Mouse (Mus musculus): Measurements from ENCODE around the gene Adam19. TPM values are rescaled to one million over a fixed set of nuclear protein-coding genes. Genes with fewer than 3 reads are reported as not detected.

The Adam19 gene
- total RNA-seq, 2 experiments from 2014 or later = 36.2 to 78.2 TPM

DNA sequence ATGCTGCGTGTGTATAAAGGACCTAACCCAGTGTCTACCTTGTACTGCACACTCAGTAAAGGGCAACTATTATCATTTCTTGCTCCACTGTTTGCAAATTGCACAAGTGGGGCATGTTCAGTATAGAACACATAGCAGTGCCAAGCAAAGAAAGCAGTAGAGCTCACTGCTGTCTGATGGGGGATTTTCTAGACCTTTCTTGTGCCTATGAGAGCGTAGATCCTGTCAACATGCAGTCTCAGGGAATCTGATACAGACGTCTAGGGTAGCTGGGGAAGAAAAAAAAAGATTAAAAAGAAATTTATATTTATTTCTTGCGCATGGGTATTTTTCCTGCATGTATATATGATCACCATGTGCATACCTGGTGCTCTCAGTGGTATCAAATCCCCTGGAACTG is 14.4 kb downstream of the Adam19 start:
- intact Hi-C loops (cut with DNase I) = no loop called here
- no peak for DNase-seq (ENCODE audit: low spot score)

- intact Hi-C loops (cut with DNase I) = no loop called here
Observed at GRCm38 (mm10) chr11:46070789-46071188, 15.0 kb downstream of the Adam19 start.

DNA sequence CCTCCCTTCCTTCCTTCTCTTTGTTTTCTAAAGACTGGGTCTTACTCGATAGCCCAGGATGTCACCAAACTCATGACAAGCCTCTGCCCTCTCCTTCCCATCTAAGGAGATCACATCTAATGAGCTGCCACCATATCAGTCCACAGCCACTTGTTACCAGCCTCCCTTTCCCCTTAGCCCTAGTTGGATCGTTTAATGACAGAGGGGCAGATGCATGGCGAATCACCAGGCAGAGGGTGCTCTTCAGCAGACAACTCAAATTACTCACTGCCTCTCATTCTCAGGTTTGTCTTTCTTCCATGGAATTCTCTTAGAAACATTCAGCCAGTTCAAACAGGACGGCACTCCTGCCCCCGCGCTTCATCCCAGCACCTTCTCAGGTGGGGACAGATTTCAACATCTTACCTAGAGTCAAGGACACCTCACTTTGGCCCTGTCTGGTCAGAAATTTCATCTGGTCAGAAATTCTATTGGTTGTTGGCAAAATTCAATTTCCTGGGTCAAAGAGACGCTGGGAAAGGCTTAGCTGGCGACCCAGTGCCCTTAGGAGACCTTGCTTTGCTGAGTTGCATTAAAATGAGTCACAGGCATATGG is 16.8 kb downstream of the Adam19 start:
- no peak for DNase-seq (ENCODE audit: low spot score)
- intact Hi-C loops (cut with DNase I) = no loop called here

More at GRCm38 (mm10) chr11:46070789-46071188, 15.0 kb downstream of the Adam19 start:
- DNase-seq (ENCODE audit: low spot score) = no peak

DNA sequence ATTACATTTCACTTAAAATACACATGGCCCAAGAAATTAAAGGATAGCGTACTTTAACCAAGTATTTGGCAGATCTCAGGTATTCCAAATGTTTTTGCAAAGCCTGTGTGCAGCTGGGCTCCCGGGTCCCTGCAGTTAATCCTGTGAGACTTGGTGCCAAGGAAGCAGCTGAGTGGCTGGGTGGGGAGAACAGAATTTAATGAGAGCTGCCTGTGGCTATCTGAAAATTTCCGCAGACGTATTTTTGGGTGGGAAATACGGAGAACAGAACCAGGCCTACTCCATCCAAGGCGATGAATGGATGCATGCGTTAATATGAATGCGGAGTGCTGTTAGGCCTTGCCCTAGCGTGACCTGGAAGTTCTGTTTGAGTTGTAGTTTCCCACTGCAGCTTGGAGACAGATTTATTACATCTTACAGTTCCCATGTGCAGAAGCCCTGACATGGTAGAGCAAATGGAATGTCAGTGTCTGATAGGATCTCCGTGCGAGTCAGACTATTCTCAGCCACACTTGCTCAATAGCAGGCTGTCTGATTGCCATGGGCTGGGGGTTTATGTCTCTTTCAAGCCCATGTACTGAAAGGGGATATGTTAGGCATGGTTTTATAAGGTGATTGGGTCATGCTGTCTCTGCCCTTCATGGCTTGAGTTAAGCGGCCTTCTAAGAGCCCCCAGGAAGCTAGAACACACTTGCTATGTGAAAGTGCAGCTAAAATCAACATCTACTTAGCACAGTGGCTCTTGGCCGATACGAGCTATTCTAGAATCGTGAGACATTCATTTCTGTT is 17.5 kb downstream of the Adam19 start:
- intact Hi-C loops (cut with DNase I) = no loop called here
- no peak for DNase-seq (ENCODE audit: low spot score)

- no peak for DNase-seq (ENCODE audit: low spot score)
- intact Hi-C loops (cut with DNase I) = no loop called here
Observed at GRCm38 (mm10) chr11:46073850-46074688, 18.3 kb downstream of the Adam19 start.

DNA sequence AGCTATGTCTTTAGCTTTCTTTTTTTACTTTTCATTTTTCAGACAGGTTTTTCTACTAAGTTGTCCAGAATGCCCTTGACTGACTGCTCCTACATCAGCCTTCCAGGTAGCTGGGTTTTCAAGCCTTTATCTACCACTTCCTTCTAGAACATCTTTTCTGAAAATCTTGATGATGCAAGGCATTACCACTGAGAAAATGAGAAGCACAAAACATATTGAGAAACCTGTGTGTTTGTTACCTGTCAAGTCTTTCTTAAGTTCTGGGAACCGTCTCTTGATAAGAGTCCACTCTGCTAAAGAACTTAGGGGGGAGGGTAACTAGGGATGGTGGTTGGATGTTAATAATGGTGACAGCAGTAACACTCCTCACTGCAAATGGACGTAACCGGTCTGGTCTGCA is 19.7 kb downstream of the Adam19 start:
- intact Hi-C loops (cut with DNase I) = no loop called here
- DNase-seq (ENCODE audit: low spot score) = no peak

- intact Hi-C loops (cut with DNase I) = no loop called here
- DNase-seq (ENCODE audit: low spot score) = no peak
Observed at GRCm38 (mm10) chr11:46076442-46077158, 20.8 kb downstream of the Adam19 start.

DNA sequence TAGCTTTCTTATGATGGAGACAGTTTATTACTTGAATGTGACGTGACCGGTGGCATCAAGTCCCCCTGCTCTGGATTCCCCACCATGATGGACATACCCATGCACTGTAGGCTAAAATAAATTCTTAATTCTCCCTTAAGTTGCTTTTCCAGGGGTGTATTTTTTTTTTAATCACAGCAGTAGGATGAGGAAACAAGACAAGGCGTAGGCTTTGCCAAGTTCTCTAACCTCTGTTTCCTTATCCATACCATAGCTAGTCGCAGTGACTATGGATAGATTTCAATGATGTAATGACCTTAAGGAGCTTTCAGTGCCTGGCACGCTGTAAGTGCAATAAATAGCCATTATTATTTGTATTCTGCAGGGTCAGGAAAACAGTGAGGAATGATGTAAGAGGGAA is 21.5 kb downstream of the Adam19 start:
- DNase-seq (ENCODE audit: low spot score) = no peak
- intact Hi-C loops (cut with DNase I) = no loop called here

- DNase-seq (ENCODE audit: low spot score) = no peak
- intact Hi-C loops (cut with DNase I) = no loop called here
Observed at GRCm38 (mm10) chr11:46077732-46078375, 22.1 kb downstream of the Adam19 start.

- DNase-seq (ENCODE audit: low spot score) = no peak
- intact Hi-C loops (cut with DNase I) = no loop called here
Observed at GRCm38 (mm10) chr11:46081075-46081474, 25.3 kb downstream of the Adam19 start.

DNA sequence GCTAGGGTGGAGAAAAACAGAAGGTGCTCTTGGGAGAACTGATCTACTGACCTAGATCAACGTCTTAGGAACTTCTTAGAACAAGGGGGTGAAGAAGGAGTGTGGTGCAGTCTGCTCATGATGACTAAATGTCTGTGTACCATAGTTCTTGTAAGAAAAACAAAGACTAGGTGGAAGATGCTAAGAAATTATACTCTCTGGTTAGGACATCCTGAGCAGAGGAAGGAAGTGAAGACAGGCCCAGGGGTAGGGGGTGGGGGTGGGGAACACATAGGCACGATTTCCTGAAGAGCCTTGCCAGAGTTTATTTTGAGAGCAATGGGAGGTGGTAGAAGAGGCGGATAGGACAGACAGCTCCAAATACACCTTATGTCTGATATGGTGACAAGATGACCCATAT is 27.6 kb downstream of the Adam19 start:
- intact Hi-C loops (cut with DNase I) = no loop called here
- DNase-seq (ENCODE audit: low spot score) = no peak

DNA sequence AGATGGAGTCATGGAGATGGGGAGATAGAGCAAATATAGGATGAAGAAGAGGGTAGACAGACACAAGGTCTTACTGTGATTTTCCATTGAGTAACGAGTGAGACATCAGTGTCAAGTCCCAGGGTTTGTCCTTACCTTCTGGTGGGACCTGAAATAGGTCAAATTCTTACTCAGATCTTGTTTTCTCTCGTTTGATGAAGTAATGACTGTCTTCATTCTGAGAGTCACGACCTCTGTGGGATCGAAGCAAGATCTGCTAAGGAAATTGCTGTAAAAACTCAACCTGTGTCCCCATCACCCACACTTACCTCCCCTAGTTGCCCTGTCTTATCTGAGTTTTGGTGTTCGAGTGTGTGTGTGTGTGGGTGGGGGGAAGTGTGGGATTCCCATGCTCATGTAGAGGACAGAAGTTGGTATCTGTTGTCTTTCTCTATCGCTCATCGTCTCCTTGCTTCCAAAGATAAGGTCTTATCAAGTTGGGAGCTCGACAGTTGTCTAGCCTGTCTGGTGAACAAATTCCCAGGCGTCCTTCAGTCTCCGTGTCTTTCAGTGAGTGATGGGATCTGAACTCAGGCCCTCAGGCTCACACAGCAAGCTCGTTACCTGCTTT is 28.1 kb downstream of the Adam19 start:
- no peak for DNase-seq (ENCODE audit: low spot score)
- intact Hi-C loops (cut with DNase I) = no loop called here

DNA sequence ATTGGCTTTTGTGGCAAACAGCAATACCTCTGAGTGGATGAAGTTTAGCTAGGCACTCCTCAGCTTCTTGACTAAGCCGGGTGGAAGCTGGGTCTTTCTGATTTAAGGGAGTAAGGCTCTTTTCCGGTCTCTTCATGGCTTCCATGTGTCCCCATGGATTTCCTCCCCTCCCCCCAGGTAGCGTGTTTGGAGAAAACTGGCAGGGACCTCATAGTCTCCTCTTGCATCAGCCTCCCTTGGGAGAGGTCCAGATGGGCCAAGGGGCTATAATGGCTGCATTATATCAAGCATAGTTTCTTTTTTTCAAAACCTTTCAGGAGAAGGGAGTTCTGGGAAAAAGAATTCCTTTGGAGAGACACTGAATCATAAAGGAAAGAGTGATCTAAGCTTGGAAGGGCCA is 28.8 kb downstream of the Adam19 start:
- DNase-seq (ENCODE audit: low spot score) = no peak
- intact Hi-C loops (cut with DNase I) = no loop called here

DNA sequence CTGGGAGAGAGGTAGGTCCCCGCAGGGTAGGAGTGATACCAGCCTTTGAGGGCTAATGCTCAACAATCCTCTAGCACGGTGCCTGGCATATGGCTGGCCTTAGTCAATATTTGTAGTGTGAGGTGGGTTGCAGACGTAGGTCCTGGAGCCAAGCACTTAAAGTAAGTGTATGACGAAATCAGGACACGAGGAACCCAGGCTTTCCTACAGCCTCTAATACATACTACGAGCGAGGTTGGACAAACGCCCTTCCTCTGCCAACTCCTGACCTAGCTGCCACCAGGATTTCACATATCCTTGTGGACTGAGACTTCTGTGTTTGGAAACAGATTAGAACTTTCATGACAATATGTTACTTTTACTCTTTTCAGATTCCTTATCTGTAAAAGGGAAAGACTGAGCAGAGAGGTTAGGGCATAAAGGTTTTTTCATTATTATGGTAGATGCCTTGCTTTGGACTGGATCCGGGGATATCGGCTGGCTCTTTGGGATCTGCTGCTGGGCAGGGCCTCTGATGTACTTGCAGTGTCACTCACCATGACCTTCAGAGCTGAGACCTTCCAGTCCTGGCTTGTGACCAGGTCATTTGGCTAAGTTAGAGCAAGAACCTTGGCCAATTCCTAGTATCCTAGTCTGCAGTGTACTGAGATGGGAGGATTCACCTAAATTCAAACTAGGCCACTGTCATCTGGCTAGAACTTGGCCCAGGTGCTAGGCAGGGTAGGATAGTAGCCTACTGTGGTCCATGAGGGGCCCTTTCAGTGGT is 29.8 kb downstream of the Adam19 start:
- no peak for DNase-seq (ENCODE audit: low spot score)
- intact Hi-C loops (cut with DNase I) = no loop called here

DNA sequence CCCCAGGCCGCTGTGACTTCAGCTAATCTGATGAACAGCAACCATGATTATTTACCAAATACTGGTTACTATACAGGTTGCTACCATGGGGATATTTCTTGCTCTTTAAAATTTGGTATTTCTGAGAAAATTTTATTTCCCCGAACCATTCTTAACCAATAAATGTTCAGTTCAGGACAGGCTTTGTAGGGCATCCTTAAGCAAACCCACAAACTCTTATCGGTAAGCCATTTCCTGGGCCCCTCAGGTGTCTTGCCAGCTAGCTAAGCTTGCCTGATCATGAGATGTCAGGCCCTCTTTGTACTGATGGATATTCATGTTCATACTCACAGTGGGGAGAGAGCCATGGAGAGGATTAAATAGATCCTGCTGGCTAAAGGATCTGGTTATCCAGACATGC is 30.7 kb downstream of the Adam19 start:
- intact Hi-C loops (cut with DNase I) = no loop called here
- DNase-seq (ENCODE audit: low spot score) = no peak

DNA sequence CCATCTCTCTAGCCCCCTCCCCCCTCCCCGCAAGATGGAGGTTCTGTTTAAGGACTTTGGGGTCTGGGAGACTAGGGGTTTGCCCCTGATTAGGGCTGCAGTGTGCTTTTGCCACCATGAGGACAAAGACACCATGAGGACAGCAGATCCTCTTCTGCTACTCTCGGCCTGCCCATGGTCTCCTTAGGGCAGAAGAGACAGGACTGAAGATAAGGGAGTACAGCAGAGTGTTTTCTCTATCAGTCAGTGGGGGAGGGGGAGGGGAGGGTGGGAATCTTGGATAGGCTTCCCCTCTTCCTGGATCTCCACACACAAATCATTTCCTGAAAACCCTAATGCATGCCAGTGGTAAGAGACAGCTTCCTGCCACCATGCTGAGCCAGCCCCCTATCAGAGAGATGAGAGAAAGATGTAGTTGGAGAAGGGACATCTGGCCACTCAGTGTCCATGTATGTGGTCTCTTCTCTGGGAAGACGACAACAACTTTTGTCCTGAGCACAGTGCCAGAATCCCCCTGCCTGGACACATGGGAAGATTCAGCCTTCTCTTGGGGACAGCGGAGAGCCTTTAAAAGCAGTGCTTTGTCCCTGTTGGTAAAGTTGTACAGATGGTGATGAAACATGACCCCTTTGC is 33.4 kb downstream of the Adam19 start:
- intact Hi-C loops (cut with DNase I) = no loop called here
- no peak for DNase-seq (ENCODE audit: low spot score)

DNA sequence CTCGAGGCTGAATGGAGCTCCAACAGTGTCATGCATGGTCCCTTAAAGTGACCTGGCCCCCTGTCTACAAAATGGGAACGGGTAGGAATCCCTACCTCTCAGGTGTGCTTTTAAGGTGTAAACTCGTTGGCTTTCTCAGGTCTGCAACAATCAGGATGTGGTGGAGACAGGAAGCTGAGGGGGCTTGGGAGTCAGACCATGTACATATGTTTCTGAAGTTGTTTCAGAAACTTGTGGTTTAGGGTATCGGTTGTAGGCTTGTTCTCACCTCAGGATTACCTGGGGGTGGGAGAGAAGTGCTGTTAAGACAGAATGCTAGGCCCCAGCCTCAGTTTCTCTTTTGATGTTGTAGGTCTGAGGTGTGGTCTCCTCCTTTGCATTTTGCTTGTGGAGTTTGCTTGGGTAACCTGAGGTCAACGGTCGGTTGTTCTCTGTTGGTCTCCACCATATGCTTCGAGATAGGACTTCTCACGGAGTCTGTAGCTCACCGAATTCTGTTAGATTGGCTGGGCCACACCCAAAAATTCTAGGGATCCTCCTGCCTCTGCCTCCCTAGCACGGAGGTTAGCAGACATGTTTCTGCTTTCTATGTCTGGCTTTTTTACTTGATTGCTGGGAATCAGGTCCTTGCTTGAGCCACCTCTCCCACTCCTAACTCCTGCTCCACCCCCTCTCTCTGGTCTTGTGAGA is 34.4 kb downstream of the Adam19 start:
- intact Hi-C loops (cut with DNase I) = no loop called here
- no peak for DNase-seq (ENCODE audit: low spot score)

Measured in heart, postnatal 25 days (tissue).